Mouse (Mus musculus) kidney, postnatal 4 days (tissue): ENCODE results near the gene Skida1.
A peak's percentile ranks its signal among the peaks of the same experiment; 100 is the strongest.

Source experiments
- DNase-seq, 2 experiments: peaks; one replicate each; pipeline ENCODE4 v3.0.0; 2021; ENCODE audit warnings: mixed read lengths in 2 of 2

Skida1 gene

DNA sequence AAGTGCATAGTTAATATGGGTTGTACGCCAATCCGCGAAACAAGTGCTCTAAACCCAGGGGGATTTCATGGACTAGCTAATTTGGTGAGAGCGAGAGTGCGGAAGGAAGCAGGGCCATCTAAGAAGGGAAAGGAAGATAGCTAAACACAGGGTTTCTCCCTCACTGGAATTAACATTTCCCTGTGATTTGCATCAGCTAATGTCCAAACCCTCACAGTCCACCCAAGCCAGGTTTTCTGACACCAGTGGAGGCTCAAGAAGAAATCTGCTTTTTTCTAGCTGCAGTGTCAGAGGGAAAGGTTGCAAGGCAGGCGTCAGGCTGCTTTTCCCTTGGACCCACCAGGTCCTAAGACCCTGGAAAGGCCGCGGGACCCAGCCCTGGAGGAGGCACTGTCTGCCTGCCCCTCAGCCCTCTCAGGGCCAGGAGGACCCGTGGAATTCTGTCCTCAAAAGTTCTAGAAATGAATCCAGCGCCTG is 9.9 kb downstream of the Skida1 start:
- peak in 1 of 2 experiments; percentile 25 for DNase-seq

DNA sequence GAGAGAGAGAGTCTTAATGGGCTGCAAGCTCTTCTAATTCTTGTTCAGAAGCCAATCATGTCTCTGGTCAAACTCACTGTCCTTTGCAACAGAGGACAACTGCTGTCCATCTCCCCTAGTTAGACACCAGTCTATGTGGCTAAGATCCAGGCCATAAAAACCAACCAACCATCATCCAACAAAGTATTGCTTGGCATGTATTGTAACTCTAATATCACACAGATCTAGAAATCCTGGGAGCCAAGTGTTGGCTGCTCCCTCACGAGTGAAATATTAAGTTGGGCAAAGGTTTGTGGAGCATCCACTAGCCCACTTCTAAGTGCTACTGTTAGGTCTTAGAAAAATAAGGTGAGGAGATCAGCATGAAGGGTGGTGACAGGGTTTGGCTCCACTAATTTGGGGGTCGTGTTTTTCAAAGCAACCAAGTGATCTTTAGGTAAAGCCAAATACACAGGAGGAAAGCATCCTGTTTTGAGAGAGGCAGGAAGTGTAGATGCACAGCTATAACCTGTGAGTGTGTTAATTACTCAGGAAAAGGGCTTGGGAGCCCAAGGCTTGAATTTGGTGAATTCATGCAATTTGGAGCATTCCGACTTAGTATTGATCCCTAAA is 10.6 kb downstream of the Skida1 start:
- DNase-seq, result no peak

DNA sequence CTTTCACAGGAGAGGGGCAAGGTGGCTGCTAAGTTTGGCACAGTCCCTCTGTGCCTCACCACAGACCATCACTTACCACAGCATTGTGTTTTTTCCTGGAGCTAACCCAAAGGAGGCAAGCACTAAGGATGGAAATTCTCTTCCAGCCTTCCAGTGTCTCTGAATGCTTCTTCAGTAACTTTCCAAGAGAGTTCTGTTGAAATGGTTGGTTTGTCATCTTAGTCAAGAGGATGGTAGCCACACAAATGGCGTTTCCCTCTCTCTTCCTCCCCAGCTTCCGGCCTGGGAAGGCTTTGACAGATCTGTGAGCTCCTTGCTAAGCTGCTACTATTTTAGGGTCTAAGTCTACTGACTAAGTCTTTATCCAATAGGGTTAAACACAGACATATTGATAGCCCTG is 11.4 kb downstream of the Skida1 start, which contains the start of gene A930004D18Rik:
Gene A930004D18Rik, minus strand, starts transcription at position 247 of the 400 bp plus-strand sequence.
- DNase-seq, result no peak

DNA sequence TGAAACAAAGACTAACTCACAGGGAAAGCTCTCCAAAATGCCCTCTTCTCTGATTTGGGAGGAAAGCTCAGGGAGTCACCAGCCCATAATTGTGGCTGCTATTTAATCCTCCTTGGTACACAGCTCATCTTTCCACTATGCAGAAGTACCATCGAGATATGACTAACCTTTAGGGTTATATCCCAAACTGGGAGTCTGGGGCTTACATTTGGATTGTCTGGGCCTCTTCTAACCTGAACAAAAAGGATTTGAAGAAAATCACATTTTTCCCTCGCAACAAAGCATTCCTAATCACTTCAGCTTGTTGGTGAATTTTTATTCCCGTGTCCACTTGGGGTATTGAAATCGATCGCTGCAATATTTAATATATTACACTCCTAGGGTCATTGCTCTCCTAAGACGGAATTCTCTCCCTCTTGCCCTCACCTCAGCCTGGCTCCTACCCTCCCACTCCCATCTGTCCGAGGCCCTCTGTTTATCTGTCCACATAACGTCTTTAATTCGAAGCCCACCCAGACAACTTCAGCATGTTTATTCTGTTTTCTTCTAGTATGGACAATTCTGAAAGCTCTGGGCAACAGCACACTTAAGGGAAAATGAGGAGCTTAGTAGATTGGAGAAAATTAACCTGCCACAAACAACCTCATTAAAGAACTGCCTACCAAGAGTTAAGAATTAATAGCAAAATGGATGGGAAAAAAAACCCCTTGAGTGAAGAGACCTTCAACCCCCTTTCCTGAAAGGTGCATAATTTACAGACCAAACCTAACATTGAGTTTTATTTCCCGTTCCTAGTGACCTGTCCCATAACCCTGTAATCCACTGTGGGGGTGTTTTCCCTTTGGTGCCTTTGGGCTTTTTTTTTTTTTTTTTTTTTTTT is 14.2 kb downstream of the Skida1 start:
- no peak for DNase-seq

DNA sequence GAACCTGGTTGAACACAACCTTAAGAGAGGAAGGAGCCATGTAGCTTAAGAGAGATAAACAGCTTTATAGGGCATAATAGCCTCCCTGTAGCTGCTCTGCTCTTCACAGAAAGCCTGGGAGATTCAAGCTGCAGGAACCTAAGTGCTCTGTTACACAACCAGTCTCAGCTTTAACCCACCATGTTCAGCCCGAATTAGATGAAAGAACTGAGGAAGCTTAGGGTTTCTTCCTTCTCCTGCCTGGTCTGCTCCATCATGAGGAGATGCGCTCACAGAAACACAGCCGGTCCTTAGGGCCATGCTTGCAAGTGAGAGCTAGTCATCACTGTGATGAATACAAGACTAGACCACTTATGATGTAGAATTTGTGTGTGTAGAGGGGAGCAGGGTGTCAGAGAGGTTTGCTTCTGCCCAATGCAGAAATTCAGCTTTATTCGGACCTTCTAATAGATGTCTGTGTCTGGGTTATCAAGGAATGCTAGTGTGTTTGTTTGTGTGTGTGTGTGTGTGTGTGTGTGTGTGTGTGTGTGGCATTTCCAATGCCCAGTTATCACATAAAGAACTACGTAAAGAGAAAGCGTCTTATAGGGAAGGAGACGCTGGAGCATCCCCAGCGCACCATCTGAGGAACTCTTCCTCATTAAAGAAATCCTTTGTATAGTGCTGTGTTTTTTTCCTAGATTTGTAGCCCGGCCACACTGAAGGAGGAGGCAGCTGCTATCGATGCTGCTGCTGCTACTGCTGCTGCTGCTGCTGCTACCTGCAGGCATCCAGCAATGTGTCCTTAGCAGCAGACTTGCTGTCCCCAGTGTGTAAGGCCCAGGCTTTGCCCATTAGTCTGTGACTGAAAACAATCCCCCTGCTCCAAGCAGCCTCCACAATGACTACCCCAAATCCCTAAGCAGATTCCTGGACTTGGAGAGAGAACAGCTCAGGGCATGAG is 15.4 kb downstream of the Skida1 start:
- DNase-seq, result peak in 1 of 2 experiments; percentile 18

DNA sequence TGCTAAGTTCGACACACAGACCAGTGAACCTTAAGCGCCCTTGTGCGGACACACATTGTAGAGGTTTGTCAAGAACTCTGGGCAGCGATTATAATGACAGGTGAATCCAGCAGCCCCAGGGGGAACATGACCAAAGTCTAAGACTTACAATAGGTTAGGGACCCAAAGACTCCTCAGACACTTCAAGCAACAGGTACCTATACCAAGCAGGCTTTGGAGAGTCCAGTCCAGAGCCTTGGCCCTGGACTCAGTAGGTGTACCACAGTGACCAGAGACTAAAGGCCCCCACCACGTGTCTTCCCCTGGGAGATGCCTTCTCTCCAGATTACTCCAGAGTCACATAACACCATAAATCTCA is 16.3 kb downstream of the Skida1 start:
- DNase-seq, result peak; percentile 36 to 55

DNA sequence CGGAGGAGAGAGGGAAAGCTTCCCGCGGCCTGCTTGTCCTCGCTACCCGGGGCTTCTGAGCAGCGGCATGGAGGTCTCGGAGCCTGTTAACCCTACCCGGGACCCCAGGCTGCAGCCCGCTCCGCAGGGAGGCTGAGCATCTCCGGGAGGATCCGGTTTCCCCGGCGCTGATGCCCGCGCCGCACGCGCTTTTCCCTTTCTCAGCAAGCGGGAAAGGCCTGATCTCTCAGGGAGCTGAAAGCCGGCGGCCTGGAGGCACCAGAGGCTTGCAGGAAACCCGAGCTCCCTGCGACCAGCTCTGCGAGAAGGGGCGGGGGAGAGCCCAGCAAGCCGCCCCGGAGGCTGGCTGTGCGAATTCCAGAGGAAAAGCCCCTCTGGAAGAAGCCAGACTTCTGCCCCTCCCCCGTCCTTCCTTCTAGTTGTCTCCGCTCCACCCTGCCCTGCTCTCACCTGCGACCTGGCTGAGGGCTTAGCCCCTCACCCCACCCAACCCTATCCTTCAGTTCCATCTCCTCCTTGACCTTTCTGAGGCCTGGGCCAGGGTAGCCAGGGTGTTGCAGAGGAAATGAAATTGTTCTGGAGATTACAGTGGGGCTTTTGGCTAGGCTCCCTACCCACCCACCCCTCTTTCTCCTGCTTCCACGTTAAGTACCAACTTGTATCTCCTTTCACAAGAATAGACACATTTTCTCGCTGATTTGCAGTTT is 16.9 kb downstream of the Skida1 start:
- DNase-seq, result peak; percentile 79 to 88

DNA sequence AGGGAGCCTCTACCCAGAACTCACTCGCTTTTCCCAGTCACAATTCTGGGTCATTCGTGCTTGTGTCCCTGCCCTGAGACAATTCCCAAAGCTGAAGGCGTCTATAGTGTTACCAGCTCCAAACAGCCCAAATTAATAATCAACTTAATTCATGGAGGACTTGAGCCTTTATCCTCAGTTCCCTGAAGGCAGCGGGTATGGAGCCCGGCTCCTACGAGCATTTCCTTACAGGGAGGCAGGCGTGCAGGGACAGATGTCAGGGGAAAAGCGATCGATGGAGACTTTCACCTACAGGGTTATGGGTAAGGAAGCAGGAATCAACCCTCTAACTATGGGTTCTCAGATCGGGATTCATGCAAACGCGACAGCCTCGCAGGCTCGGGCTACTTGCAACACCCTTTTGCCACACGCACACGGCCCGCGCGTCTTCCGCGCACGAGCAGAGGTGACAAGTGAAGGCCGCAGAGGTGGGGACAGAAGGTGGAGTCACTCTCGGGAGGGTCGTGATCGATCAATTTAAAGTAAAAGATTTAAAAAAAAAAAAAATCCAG is 17.5 kb downstream of the Skida1 start:
- DNase-seq, result peak; percentile 70 to 76

DNA sequence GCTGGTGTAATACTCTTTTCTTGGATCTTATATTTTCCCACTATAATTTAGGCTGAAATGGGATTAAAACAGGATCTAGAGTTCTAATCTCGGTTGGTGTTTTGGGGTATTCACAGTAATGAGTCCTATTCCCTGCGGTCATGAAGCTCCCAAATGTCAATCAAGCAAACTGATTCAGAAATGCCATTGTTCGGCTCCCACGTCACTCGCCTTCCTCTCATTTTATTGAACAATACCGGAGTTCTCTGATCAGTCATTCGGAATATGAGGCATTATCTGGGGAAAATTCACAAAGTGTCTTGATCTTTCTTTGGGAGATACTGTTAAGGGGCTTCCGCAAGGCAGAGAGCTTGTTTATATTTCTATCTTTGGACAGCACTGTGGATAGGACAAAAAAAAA is 18.3 kb downstream of the Skida1 start:
- peak in 1 of 2 experiments; percentile 11 for DNase-seq

DNA sequence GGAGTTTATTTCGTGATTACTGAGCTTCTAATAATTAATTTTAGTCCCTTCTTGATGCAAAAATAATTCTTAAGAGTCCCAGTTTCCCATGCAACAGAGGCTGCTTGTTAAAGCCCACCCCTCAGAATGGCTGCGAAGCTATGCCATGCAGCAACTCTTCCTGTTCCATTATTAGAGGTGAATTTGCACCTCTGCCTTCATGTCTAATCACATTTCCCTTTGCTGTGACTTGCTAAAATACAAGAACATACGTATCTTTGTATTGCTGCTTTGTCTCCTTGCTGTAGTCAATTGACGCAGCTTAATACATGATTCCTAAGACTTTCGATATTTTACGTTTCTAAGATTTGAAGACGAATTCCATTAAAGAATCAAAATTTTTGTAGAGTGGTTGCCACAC is 19.2 kb downstream of the Skida1 start:
- DNase-seq, result no peak

DNA sequence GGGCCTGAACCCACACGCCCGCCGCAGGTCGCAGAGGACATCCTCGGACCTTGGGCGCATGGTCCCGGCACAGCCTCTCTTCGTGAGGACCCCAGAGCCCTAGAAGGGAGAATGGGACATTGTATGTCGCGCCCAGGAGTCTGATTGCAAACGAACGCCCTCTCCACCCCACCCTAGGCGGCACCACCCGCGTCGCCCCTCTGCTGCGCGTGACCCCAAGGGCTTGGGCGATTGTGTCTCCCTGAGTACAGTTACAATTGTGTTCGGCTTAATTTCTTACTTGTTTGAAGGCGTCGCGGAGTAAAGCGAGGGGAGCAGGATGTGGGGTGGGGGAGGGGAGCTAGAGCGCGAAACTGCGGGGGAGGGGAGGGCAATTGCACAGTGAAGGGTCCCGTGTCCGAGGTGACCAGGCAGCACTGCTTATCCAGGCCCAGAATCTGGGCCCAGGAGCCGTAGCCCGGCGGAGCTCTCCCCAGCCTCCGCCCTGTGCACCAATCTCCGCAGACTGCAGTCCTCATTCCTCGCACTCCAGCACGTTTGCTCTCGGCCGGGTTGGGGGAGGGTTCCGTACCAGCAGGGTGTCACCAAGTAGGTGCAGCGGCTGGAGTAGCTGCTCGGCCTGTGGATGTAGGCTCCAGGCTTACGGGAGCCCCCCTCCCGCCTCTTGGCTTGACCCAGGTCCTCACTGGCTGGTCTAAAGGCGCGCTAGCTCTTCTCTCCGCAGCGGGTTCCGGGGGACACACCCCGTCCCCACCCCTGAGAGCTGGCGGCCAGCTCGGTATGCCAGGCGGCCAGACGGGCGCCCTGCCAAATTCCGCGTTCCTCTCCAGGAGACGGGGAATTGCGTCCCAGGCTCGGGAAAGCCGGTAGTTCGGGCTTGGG is 20.5 kb downstream of the Skida1 start:
- DNase-seq, result peak; percentile 96 to 97

DNA sequence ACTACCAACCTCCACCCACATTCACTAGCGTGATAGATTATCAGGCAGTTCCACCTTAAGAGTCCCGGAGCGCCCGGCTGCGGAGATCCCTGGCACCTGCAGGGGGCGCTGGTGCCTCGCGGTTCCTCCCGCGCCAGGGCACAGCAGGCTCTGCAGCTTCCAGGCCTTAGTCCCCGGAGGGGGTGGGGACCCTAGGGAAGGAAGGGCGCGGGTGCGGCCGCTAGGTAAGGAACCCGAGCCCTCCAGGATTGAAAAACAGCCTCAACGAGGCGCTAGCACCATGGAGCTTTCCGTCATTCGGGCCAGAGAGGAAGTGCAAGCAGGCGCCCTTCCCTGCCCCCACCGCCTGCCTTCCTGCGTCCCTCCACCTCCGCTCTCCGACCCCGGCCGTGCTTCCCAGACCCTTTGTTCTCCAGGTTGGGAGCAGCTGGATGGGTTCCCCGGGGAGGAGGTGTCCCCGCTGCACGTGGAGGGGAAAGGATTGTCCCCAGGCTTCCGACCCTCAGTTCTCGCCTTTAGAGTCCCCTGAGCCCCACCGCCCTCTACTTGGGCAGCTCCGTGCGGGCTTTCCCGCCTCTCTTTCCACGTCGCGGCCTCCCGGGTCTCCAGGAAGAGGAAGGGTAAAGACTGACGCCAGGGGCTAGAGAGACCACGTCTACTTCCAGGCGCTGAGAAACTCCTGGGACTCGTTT is 21.3 kb downstream of the Skida1 start:
- peak; percentile 97 to 98 for DNase-seq

DNA sequence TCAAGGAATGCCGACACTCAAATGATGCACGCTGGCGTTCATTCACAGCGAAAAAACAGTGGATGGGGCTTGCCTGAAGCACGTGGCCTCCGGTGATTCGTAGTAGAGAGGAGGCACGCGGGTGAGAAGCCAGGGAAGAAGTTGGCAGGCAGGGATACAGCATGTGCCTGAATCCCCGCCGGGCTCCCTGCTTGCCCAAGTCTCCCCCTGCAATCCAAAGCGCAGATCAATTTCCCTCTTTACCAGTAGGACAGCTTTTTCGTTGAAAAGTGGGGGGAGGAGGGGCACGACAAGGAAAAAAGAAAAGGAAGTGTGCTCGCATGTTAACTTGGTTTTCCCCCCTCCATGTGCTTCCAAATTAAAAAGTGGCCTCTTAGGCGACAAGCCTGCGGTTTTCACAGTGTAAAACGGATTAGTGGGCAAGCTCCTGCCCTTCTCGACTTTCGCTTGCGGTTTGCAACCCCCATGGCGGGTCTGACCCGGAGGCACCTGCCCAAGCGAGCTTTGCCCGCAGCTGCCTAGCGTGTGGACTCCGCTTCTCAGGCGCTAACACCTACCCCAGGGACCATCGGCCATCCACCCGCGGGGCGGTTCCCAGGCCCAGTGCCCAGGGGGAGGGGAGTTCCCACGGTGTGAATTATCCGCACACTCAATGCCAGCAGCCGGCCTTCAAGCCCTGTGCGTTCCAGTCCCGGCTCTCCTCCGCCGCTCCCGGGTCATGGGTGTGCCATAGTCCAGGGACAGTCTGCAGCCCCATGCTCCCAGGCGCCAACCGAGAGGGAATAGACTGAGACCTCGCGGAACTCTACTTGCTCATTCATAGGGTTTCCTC is 22.5 kb downstream of the Skida1 start:
- DNase-seq, result peak; percentile 69 to 79

DNA sequence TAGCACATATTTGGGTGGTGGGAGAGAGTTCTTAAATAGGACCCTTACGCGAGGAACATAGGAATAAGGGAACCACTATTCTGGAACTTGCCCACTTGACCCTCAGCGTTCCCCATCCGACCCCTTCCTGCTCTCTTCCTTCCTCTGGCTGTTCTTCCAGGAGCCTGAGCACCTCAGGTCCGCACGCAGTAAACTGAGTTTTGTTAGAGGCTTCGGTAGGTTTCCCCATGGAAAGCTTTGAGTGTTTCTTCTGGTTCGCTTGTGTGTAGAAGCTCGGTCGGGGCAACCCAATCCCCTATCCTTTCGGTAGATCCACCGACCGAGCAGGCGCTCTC is 23.1 kb downstream of the Skida1 start:
- no peak for DNase-seq

DNA sequence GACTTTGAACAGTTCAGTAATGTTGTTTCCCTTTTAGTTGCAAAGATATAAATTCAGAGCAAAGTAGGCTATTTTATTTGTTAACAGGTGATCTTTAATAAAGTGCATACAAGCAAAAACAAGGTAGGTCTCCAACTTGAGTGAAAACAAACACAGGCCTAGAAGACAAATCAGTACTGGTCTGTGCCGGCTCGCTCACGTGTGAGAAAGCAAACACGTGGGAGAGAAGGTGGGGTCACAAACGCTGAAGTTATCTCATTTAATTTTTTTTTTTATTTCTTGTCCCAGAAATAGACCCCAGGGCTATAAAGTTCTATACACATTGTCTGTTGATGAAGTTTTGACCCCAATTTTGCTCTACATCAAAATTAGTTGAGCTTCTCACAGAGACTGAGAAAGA is 23.7 kb downstream of the Skida1 start:
- DNase-seq, result peak in 1 of 2 experiments; percentile 16

DNA sequence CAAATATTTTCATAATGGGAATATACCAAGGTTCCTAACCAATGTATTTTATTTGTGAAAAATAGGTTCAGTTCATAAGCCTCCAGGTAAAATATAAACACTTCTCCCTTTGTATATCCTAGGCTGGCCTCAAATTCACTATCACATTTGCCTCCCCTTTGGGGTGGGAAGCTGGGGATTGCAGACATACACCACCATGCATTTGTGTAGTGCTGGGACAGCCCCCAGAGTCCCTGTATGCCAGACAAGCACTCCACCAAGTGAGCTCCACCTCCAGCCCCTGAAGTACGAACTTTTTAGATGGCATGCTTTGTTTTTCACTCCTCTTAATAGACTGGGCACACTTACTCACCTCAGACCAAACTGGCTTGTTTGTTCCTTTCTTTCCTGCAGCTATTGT is 26.0 kb downstream of the Skida1 start:
- DNase-seq, result no peak

DNA sequence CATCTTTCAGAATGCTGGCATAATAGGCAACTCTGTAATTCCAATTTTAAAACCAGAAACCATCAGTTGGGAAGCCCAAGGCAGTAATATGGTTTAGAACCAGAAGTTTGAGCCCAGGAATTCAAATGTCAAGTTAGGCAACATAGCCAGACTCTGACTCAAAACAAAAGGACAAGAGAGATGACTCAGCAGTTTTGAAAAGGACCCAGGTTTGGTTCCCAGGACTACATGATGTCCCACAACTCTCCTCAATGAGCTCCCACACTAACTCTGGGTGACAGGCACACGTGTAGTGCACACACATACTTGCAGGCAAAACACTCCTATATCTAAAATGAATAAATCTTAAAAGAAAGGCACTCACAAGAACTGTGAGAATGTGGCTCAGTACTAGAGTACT is 29.7 kb downstream of the Skida1 start:
- no peak for DNase-seq

DNA sequence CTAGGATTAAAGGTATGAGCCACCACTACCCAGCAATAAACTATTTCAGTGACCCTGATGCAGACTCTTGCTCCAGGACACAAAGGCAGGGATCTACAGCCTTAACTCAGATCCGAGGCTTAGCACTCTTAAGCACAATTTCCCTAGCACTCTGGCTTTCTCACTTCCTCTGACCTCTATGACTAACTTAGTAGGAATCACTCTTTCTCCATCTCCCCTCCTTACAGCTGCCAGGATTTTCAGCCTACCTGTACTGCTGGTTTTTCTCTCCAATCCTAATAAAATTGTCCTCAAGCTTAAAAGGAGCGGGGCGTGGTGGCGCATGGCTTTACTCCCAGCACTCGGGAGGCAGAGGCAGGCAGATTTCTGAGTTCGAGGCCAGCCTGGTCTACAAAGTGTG is 31.5 kb downstream of the Skida1 start:
- no peak for DNase-seq

DNA sequence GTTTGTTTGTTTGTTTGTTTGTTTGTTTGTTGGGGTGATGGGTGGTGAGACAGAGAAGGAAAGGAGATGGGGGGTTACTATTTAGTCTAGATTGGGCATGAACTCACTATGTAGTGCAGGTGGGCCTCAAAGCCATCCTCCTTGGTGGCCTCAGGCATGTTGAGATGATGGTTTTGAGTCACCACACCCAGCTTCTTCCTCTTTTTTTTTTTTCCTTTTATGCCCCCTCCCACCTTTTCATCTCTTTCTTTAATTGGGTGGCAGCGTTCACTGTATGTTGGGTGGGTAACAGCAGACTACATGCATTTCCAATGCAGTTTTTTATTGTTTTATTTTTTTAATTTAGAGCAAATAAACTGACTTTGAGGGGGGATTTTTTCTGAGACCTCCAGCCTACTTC is 32.2 kb downstream of the Skida1 start:
- no peak for DNase-seq

DNA sequence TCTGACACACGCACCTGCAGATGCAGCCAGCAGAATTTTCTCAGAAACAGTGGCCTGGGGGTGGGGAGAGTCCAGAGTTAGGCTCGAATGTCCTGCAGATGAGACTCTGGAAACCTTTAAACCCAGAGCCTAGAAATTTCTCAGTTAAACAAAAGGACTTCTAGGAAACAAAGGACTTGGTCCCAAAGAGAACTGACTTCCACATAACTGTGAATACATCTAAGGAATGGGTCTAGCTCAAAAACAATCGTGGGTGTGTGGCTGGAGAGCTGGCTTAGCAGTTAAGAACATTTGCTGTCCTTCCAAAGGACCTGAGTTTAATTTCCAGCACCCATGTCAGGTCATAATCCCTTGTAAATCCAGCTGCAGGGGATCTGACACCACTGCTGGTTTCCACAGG is 33.3 kb downstream of the Skida1 start:
- no peak for DNase-seq
